Mouse (Mus musculus) left cerebral cortex, postnatal 10 days (tissue): ENCODE data around the gene Abcc3. TPM values are rescaled to one million over a fixed set of nuclear protein-coding genes. Genes with fewer than 3 reads are reported as not detected.

Experiments used
- DNase-seq, 2 experiments: peaks; one replicate each; pipeline ENCODE4 v3.0.0; 2021 to 2022; ENCODE audit warnings: low spot score in 2 of 2, mixed read lengths in 1 of 2; ENCODE audit errors: extremely low spot score in 1 of 2
- intact Hi-C: fragments of 180-260 bp; cut with DNase I; formaldehyde crosslinking; loops from one replicate; pipeline ENCODE4 v1.15.1; 2025
- total RNA-seq, 2 experiments: library from RNA; stranded (reverse); gene quantifications; 2 replicates each; pipeline ENCODE4 v1.2.3; 2021

Gene Abcc3
- 1 to 10 TPM; 1.6 to 2.1 TPM for total RNA-seq

DNA sequence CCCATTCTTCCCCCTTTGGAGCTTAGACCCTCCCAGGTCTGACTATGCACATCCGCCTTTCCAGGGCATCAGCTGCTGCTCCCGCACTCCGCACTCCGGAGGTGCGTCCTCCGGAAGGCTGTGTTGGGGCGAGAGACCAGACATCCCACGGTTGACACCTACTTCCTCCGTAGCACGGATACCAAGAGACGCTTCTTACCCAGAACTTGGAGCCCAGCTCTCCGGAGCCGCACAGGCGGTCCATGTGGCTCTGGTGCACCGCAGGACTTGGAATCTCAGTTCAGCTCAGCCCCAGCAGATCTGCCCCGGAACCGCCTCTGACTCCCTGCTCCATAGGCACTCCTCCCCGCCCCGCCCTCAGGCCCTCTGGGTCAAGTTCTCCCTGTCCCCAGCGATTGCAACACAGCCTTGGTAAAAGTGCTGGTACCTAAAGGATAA lies at the start of gene Abcc3:
Abcc3 (minus strand) TSS at position 326 of the 438 bp plus-strand sequence.
- peak in 1 of 2 experiments; percentile 59 for DNase-seq
- intact Hi-C loops = no loop called here

DNA sequence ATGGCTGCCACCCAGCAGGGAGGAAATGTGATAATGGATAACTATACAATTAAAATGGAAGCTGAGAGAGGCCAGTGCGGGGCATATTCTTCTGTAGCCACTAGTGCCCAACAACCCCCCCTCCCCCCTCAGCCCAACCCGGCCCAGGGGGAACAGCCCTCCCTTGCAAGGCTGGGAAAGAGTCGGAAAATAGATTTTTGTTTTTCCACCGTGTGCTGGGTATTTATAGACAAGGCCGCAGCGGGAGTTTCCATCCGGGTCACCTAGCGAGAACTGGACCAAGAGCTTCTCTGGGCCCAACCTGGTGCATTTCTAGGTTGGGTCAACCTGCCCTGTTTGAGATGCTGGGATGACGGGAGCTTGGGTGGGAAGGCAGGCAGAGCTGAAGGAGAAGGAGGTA lies 49.0 kb upstream of the Abcc3 start:
- no peak for DNase-seq
- intact Hi-C loops = no loop called here

DNA sequence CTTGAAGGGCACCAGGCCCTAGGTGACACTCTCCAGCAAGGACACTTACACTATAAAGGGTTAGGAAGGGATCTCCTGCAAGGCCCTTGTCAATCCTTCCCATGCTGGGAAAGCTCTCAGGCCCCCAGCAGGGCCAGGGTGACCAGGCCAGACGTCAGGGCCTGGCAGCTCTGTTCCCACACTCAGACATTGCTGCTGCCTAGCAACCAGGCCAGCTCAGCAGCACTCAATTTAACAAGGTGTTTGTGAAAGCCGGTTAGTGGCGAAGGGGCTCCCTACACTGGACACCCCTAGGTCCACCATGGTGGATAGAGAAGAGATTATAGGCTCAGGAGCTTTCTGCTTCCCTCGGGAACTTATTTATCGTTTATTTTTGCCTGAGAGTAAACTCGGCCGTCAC lies 48.3 kb upstream of the Abcc3 start:
- intact Hi-C loops = no loop called here
- DNase-seq = no peak

DNA sequence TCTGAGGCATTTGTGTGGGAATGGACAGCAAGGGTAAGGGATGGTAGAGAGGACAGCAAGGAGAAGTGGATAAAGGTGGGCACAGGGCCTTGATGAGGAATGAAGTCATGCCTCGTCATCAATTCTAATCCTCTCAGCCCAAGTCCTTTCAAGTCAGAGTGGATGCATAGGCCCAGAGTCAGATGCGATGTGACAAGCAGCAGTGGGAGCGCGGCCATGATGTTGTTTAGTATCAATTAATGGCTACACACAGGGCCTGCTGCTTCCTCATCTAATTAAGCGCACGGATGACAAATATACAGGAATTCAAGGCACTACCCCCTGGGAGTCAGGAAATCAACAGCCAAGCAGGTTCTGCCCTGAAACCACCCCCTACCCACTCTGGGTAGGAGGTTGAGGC lies 47.6 kb upstream of the Abcc3 start:
- DNase-seq = no peak
- intact Hi-C loops = no loop called here

DNA sequence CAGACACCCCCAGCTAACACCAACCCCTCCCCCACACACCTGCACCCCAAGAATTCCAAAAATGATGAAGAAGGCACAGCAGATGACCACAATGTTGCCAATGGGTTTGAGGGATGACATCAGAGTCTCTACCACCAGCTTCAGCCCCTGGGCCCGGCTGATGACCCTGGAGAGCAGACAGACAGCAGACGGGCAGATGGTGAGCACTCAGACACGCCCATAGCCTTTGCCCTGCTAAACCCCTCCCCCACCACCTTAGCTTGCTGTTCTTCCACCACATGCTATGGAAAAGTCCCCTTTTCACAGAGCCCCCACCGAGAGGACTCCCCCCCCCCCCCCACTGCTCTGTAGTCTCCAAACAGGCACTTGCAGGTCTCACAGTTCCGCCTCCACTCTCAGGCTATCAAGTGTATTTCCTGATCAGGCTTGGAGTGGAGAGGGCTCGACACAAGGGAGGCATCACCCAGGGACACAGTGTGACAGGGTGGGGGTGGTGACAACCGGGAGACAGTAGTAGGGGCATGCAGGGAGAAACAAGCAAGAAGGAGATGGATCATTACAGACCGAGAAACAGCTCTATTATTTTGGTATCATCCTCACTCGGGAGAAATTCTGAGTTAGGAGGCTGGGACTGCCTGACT lies 36.3 kb upstream of the Abcc3 start:
- no peak for DNase-seq
- intact Hi-C loops = loop anchor here (10.0 kb wide), 1 partner anchor 116 kb away; the partner anchor contains the start of gene Rsad1

DNA sequence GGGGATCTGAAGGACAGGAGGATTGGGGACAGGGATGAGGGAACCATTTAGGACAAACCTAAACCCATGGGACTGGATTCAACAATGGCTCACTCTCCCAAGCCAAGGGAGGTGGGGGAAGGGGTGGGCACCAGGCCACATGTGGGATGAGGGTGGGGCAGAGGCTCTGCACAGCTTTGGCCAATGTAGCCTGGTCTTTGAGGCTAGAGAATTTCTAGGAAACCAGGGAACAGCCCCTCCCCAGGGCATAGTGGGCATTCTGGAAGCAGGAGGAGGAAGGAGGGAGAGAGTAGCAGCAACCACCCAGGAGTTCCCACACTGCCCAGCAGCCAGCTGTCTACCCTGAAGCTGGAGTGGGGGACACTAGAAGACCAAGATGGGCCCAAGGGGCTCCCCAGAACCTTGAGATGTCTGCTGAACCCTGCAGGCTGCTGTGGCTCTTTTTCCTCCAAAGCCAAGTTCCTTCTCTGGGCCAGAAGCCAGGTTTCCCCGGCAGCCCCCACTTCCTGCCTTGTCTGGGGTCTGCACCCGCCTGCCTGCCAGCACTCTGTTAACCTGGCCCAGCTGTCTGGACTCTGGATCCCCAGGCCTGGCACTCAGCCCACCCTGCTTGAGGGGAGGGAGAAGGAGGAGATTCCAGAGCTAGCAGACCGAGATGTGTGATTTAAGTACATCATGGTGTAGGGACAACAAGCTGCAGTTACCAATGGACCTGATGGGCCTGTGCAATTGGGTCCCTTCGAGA lies 35.5 kb upstream of the Abcc3 start:
- intact Hi-C loops = loop anchor here (10.0 kb wide), 1 partner anchor 117 kb away; the partner anchor contains the start of gene Rsad1
- peak; percentile 67 to 93 for DNase-seq

DNA sequence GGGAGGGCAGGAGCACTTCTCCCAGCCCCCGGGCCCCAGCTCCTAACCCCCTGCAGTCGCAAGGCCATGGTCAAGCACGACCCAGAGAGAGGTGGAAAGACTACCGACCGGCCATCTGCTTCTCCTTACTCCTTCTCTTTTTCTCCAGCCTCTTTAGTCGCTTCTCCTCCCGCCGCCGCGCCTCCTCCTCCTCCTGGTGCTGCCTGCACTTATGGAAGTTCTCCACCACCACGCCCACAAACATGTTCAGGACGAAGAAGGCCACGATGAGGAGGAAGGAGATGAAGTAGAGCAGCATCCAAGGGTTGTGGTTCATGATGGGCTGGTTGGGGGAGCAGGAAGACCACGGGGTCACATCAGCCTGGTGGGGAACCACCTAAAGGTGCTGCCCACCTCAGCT lies 32.9 kb upstream of the Abcc3 start:
- DNase-seq = no peak
- intact Hi-C loops = loop anchor here (10.0 kb wide), 1 partner anchor 119 kb away; the partner anchor contains the start of gene Rsad1

DNA sequence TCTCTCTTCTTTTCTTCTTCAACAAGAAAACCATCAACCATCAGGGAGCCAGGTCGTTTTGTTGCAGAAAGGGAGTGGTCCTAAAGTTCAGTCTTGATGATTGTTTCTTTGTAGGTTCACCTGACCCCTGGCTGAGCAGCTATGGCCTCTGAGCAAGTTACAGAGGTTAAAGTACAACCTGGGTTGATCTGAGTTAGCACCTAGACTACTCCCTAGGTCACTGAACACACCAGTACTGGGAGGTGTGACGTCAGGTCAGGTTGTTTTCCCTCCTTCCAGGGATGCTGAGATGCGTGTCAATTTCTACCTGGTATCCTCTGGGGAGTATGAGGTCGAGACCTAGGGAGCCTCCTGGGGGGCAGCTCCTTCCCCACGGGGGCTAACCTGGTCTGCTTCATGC lies 32.4 kb upstream of the Abcc3 start:
- intact Hi-C loops = loop anchor here (10.0 kb wide), 1 partner anchor 120 kb away; the partner anchor contains the start of gene Rsad1
- DNase-seq = no peak

DNA sequence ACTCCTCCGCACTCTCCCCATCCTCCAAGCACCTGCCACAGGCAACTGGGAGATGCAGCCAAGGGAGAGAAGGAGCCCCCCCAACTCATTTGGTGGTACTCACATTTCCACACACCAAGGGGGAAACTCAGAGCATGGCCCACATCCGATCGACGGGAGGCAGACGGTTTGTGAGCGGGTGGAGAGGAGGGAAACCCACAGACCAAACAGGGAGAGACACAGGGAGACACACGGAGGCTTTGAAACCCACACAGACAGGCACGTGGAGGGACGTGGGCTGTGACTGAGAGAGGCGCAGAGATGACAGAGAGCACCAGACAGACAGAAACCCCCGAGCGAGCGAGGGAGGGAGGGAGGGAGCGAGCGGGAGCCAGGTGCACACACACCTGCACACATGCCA lies 31.6 kb upstream of the Abcc3 start:
- peak in 1 of 2 experiments; percentile 36 for DNase-seq

DNA sequence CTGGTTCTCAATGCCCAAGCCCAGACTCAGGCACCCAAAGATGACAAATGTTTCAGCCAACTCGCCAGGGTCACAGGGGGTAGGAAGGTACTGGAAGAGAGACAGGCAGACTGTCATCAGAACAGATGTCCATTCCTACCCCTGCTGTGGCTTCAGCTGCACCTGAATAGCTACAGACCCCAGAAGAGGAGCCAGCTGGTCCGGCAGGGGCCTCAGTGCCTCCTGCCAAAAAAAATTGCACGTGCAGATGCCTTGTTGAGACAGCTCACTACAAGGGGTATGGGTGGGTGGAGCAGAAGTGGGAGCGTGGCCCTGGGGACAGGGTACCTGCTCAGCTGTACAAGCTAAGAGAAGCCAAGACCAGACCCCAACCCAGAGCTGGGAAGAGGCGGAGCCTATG lies 31.1 kb upstream of the Abcc3 start:
- no peak for DNase-seq
- intact Hi-C loops = loop anchor here (5.0 to 10.0 kb wide), 3 partner anchors 48 to 121 kb away; partner anchors contain the start of genes Cacna1g, Rsad1 and Spata20

More for the DNA sequence above, 31.6 kb upstream of the Abcc3 start:
- intact Hi-C loops = loop anchor here (5.0 to 10.0 kb wide), 3 partner anchors 48 to 120 kb away; partner anchors contain the start of genes Cacna1g, Rsad1 and Spata20

DNA sequence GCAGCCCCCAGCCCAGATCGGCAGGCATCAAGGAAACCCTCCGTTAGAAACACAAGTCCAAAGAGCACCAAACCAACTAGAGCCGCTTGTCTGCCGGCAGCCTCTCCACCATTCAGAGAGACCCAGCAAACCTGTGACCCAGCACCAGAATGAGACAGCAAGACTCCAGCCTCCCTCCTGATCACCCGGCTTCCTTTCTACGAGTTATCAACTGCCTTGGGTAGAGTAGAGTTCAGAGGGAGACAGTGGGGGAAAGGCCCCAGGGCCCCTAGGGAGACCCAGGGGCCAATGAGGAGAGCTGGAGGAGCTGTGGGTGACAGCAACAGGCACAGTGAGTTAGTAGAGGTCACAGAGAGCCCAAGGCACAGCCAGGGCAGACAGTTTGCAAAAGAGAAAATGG lies 28.2 kb upstream of the Abcc3 start:
- intact Hi-C loops = loop anchor here (5.0 to 10.0 kb wide), 3 partner anchors 51 to 124 kb away; partner anchors contain the start of genes Cacna1g, Rsad1 and Spata20
- DNase-seq = no peak

DNA sequence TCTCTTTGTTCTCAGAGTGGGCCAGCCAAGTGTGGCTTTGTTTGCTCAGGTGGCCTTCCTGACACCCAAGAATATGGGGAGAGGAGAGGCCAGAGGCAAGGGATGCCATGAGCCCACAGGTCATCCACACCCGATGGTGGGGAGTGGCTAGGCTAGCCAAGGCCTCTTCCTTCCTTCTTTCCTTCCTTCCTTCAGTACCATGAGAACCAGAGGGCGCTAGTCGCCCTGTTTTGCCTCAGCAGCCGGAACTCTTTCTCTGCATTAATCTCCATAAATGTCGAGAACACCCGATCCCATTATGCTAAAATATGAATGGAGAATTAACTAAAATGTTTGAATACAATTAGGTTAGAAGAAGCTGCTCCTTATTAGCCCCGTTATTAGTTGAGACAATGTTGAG lies 27.5 kb upstream of the Abcc3 start:
- DNase-seq = no peak
- intact Hi-C loops = loop anchor here (5.0 to 10.0 kb wide), 3 partner anchors 52 to 124 kb away; partner anchors contain the start of genes Cacna1g, Rsad1 and Spata20

DNA sequence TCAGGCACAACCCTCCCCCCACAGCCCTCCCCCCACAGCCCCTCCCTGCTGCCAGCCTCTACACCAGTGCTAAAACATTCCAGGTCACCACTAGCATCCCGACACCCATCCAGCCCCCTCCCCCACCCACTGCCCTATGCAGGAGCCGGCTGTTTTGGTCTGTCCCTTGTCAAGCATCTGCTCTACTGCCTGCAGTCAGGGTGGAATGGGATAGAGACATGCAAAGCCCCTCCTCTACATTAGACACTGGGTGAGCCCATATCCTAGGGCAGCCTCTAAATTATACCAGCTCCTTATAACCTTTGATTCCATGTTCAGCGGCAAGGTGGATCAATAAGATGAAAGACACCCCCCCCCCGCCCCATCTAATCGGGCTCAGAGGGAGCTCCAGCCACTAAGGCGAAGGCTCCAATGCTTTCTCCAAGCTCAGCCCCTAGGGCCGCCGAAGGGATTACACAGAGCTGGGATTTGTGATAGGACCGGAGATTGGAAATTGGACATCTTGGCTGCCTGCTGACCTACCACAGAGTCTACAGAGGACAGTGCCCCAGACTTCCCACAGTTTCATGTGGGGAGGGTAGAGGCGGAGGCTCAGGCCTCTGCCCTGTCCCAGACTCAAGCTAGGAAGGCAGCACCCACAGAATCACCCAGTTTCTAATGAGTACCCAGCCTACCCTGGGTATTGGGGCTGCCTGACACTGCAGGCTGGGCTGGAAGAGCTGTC lies 26.4 kb upstream of the Abcc3 start:
- DNase-seq = no peak
- intact Hi-C loops = no loop called here

DNA sequence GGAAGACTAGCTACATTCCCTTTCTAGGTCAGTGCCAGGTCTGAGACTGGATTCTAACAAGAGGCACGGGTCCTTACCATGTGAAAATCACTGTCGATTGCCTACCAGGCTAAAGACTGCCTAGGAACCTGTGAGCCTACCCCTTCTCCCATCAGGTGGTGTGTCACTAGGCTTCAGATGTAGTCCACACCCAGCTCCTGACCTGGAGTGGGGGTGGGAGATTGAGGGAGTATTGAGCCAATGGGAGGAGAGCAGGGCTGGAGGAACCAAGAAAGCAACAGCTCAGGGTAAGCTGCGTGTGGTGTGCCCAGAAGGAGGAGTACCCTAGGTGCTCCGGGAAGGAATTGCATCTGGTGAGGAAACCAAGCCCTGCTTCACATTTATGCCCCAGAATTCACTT lies 21.2 kb upstream of the Abcc3 start:
- intact Hi-C loops = no loop called here
- DNase-seq = no peak

DNA sequence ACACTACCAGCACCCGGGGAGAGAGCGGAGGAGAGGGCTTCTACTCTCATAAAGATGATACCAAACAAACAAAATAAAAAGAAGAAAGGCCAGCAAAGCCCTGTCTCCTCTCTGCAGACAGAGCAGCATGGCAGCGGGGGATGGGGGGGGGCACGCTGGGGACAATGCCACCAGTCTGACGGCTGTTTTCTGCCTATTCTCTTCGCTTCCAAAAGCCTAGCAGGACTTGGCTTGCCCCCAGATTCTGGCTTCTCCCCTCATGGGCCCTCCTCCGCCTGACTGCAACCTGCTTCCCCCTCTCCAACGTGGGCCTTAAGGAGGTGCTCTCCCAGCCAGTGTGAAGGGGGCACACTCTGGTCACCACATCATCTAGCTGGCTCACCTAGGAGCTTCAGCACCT lies 20.7 kb upstream of the Abcc3 start:
- peak in 1 of 2 experiments; percentile 70 for DNase-seq
- intact Hi-C loops = no loop called here

DNA sequence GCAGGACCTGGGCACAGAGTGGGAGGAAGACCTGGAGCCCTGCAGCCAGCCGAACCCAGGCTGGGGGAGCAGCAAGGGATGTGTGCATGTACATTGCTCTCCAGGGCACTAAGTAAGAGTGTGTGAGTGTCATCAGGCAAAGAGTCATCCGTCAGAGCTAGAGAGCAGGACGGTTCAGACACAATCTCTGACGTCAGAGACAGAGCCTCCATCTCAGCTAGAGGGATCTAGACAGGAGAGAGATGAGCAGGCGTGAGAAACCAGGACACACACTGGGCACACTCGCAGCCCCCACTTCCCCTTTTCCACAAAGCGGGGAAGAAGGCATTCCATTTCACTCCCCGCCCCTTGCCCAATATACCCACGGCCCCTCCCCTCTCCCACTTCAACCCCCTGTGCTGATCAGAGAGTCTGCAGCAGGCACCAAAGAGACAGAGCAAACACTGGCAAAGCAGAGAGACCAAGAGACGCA lies 20.2 kb upstream of the Abcc3 start:
- intact Hi-C loops = no loop called here
- no peak for DNase-seq

DNA sequence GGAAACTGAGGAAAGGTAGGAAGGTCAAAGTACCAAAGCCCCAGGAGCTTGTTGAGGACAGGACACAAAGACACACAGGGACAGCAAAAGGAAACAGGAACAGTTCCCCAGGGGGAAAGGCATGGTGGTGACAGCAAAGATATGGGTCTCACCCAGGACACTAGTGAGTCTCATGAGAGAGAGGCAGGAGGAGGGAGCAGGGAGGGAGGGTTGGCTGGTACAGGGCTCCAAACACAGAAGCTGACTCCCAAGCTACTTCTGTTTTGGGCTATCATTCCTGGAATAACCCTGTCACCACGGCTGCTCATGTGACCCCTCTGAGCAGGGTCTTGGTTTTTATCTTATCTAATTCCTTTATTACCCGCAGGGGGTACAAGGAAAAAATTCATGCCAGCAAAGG lies 19.8 kb upstream of the Abcc3 start:
- intact Hi-C loops = no loop called here
- no peak for DNase-seq

DNA sequence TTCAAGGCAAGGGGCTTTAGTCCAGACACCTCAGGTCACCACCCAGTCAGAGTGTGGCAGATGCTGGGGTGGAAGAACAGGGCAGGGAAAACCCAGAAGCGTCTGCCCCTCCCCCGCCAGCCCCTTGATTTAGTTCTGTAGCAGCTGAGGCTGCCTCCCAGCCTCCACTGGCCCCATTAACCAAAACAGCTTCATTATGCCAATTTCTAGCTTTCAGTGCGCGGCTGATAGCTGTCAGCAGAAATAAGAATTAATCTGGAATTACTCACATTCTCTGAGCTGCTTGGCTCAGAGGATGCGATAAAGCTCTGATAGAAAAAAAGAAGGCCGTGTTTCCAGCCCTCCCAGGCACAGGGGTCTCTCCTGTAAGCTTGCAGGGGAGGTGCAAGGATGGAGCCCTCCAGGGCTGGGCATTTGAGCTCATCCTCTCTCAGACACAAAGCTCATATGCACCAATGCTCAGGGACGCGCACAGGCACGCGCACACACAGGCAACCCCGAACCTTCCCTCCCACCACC lies 15.1 kb upstream of the Abcc3 start:
- DNase-seq = peak in 1 of 2 experiments; percentile 55
- intact Hi-C loops = no loop called here

DNA sequence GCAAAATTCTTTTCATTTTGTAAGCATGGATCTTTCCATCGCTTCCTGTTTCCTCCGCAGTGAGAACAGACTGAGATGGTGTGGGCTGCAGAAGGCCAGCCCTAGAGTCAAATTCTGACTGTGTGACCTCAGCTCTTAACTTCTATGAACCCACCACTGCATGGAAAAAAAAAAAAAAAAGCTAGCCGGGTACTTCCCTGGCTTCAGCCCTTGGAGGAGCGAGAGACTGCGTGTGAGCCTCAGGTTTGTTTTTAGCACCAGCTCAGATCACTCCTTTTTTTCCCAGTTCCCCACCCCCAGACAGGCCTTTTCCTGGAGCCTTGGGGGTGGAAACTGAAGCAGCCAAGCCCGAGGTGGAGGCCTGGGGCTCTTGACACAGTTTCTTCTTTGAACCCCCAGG lies 12.6 kb upstream of the Abcc3 start:
- intact Hi-C loops = loop anchor here (2.0 kb wide), 1 partner anchor 65 kb away; no protein-coding TSS in a partner anchor

More for the DNA sequence above, 12.6 kb upstream of the Abcc3 start:
- DNase-seq = no peak
